Mouse (Mus musculus) brain, embryonic 14.5 days (tissue): ENCODE data around the gene Crim1. TPM values are rescaled to one million over a fixed set of nuclear protein-coding genes. Genes with fewer than 3 reads are reported as not detected.

ENCODE experiments used
- DNase-seq: peaks from one replicate; pipeline ENCODE4 v3.0.0-alpha.2; 2011; ENCODE audit warnings: low read depth
- CTCF ChIP-seq: fragments of 200-500 bp; IDR thresholded peaks from 2 replicates; pipeline ENCODE4 v1.5.1; 2012; ENCODE audit warnings: inconsistent platforms, mild to moderate bottlenecking, moderate library complexity, borderline replicate concordance; ENCODE audit not compliant: insufficient read depth, insufficient read length; ENCODE audit errors: extremely low read depth
- POLR2A ChIP-seq: fragments of 200-500 bp; IDR thresholded peaks from 2 replicates; pipeline ENCODE4 v1.6.1; 2012; ENCODE audit warnings: mild to moderate bottlenecking, inconsistent platforms, borderline replicate concordance; ENCODE audit not compliant: poor library complexity, insufficient read depth, insufficient read length, severe bottlenecking; ENCODE audit errors: extremely low read depth
- polyA plus RNA-seq: library from polyadenylated mRNA; depleted of rRNA; stranded (reverse); fragments of >200 nt; gene quantifications from 2 replicates; pipeline ENCODE4 v1.2.3, GENCODE M21; 2012

Gene Crim1
- polyA plus RNA-seq, 1 experiment, result 39.5 TPM

DNA sequence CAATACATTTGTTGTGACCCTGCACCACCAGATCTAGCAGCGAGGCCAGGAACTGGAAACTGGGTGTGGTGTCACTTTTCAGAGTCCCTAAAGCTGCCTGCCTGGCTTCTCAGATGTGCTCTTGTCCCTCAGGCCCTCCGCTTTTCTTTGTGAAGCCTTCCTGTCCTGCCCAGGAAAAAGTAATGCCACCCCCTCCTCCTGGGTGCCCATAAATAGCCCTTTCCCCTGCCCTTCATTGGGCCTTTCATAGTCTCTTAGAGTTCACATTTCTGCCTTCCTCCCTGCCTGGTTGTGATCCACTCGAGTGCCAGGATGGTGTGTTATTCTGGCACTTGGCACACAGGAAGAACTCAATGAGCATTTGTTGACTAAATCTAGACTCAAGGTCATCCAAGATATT is 16.5 kb downstream of the Crim1 start:
- DNase-seq, result no peak
- no peak for TF ChIP-seq POLR2A
- TF ChIP-seq CTCF, result no peak

DNA sequence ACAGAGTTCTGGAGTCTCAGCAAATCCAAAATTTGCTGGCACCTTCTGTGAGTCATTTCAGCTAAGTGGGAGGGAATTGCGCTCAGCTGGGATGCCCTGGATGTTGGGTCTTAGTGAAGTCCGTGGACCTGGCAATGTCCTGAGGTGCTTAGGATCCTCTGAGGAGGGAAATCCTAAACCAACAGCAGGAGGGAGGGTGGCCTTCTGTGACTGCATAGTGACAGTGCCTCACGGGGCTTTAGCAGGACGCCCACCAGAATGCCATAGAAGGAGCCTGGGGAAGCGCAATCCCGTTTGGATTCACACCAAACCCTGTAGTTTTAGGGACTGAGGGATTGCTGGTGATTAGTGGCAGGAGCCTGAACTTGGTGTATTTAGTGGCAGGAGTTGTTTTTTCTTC is 17.4 kb downstream of the Crim1 start:
- DNase-seq, result no peak
- TF ChIP-seq POLR2A (no peak), CTCF (no peak)

DNA sequence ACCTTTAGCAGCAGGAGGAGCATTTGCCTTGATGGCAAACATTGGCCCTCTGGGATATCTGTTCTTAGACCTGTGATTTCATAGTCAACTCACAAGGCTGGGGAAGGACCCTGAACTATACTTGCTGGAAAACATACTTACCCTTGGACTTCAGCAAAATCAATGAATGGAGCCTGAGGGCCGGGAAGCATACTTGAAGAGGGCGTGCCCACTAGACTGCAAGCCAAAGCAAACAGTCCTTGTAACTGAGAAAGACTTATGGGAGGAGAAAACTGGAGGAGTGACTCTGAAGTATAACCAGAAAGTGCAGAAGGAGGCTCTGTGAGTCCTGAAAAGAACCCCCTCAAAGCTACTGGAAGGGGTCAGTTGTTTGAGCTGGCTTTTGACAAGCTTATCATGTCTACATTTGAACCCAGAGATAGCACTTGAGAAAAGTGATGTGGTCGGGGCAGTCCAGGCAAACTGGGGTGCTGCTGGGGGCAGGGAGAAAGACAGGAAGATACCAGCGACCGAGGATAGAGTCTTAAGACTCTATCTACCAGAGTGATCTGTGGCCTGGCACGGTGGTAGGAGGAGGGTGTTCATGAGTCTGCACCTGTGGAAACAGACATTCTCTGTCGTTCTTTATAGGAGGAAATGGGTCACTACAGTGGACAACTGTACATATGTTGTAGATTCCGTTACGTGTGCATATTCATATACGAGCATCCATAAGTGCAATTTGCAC is 18.6 kb downstream of the Crim1 start:
- DNase-seq, result no peak
- TF ChIP-seq CTCF (no peak), POLR2A (no peak)

DNA sequence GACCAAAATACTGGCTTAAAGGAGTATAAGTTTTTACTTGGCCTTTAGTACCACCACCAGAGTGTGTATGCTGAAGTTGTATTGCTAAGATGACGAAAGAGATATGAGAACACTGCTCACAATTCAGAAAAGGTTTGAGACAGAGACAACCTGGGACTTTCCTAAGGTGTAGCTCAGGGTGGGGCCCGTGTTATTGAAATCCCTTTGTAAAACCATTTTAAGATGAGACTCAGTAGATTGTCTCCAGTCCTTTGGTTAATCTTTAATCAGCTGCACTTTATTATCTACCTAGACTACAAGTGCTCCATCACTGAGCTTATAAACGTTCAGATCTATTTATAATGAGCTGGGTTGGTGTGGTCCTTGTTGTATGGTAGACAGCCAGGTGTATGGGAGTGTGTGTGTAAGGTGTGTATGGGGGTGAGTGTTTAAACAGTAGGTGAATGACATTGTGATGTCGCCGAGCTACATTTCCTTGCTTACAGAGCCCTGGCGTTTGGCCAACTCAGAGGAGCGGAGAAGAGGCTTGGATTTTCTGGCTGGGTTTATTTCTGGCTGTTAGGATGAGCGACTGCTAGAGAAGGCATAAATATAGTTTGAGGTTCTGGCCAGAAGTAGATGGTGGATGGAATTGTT is 21.1 kb downstream of the Crim1 start:
- DNase-seq, result no peak
- no peak for TF ChIP-seq CTCF

DNA sequence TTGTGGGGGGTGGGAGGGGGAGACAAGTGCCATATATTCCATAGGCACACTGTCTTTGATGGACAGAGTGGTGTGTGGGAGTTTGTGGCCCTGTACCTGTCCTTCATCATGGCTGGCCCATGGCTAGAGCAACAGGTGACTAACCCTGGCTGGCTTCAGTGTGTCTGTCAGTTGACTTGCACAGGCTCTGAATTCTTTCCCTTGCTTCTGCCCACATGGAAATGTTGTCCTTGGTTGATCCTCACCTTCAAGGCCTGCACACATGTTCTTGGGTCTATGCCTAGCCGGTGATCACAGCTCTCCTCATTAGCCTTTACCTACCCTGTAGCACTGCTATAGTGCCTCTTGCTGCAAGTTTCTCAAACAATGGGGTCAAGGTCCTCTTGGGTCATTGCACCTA is 21.8 kb downstream of the Crim1 start:
- no peak for TF ChIP-seq POLR2A
- TF ChIP-seq CTCF, result no peak
- DNase-seq, result no peak

DNA sequence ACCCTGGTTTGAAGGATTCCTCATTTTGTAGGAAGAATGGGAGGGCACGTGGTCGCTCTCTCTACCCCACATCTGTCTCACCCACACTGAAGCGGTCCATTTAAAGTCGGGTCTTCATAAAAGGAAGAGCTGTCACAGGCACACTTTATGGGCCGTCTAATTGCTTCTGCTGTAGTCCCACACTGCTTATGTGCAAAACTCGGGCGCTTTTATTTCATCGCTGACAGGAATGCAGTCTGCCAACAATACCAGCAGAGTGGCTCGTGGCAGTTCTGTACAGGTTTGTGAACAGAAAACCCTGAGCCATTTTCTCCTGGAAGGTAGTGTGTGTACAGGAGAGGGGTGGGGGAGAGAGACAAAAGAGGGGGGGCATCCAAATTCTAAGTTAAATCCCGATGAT is 23.9 kb downstream of the Crim1 start:
- DNase-seq, result peak; percentile 74

DNA sequence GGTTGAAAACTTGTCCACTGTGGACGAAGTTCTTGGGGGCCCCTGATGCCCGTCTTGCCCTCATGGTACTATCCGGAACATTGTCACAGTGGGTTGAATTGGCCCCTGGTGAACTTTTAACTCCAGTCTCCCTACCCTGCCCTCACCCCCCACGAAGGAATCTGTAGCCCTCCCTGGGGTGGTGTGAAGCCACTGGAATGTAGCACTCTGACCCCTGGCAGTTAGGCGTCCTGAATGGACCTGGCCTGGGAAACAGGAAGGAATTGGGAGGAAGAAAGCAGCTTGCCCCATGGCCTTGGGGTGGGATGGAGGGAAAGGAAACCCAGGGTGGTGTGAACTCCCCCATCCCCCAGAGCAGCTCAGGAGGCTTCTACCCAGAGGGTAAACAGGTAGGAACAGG is 25.5 kb downstream of the Crim1 start:
- TF ChIP-seq CTCF (no peak), POLR2A (no peak)
- no peak for DNase-seq

More for the DNA sequence above, 23.9 kb downstream of the Crim1 start:
- no peak for TF ChIP-seq POLR2A
- TF ChIP-seq CTCF, result no peak

DNA sequence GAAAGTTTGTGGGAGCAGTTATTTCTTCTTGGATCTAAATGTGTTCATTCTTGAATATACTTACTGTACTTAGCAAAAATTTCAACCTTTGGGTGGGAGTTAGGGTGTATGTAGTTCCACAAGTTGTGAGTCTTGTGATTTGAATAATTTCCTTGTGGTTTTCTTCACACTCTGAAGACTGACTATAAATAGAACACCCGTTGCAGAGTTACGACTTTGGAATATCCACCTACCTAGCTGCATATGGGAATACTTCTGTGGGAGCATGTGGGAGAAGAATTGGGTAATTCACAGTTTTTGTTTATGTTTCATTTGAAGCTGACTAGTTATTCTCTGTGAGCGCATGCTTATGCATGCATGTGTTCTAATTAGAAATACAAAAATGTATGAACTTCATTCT is 27.2 kb downstream of the Crim1 start:
- no peak for TF ChIP-seq POLR2A
- no peak for TF ChIP-seq CTCF
- no peak for DNase-seq

DNA sequence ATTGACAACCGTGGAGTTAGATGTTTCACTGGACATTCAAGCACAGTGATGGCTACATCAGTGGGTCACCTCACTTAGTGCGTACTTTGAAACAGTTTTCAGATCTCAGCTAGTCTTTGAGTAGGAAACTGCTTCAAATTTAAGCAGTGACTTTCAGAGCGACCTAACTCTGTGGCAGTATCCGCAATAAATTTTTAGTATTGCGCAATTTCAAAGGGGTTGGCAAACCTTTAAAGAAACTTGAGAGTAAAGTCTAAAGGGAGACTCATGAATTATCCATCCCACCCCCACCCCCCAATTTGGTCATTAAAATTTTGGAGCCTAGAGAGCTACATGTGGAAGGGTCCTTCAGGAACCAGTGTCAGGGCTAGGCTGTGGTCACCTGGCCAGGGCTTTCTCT is 31.5 kb downstream of the Crim1 start:
- TF ChIP-seq CTCF (no peak), POLR2A (no peak)
- DNase-seq, result no peak

DNA sequence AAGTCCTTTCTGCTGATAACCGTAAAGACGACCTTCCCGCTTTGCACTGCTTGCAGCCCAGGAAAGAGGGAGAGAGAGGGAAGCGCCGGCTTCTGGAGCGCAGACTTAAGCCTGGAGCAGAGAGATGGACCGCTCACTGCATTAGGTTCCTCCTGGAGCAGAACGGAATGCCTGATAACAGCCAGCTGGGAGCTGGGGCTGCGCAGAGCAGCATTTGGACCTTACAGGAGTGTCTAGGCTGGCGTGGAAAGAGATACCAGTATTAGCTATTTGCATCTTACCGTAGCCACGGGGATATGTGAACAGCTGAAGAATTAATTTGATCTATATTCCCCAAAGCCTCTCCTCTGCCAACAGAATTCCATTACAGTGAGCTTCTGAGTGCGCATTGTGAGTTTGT is 32.7 kb downstream of the Crim1 start:
- TF ChIP-seq CTCF, result no peak
- TF ChIP-seq POLR2A, result no peak
- DNase-seq, result peak; percentile 63

DNA sequence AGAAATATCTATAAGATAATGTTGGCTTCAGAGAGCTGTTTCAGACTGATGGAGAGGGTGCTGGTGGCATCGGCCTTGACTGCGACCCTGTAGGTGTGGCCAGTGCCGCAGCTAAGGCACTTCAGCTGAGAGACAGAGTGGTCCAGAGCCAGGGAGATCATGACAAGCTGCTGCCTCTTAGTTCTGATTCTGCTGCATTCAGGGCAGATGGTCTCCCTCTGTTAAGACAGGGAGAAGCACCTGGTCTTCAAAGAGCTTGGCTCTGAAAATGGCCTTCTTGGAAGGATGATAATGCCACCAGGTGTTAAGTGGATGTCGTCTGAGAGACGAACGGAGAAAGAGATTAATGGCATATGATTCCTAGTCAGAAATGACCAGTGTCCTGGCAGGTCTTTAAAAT is 33.8 kb downstream of the Crim1 start:
- DNase-seq, result peak; percentile 43
- TF ChIP-seq POLR2A, result no peak

DNA sequence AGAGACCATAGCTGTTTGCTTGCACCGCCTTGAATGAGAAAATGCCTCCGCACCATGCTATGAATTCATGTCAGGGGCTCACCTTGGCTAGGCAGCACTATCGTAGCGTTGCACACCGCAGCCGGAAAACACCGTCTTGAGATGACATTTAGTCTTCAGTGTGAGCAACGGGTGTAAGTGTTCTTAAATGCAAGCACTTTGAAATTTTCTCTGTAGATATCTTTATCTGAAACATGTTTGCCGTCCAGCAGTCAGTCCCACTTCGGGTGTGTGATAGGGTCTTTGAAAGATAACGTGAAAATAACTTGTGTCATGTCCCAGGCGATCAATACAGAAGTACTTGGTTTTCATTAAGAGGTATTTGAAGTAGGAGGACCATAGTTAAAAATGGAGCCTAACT is 36.1 kb downstream of the Crim1 start:
- DNase-seq, result no peak
- TF ChIP-seq POLR2A (no peak), CTCF (no peak)

DNA sequence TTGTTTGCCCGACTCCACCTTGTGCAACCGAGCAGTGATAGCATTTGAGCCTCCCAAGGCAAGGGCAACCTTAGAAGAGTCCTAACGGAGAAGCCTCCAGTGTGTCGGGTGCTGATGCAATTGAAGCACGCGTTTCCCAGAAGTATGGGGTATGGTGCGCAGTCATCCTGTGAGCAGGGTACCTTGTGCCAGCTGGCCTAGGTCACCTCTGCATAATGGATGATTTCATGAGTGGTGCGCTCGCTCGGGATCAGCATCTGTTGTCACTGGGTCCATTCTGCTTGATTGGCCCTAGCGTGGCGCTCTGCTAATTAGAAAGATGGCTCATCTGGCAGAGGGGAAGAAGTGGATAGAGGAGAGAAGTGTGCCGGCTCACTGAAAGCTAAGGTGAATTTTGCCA is 37.9 kb downstream of the Crim1 start:
- peak; percentile 81 for DNase-seq
- TF ChIP-seq POLR2A (no peak), CTCF (no peak)

DNA sequence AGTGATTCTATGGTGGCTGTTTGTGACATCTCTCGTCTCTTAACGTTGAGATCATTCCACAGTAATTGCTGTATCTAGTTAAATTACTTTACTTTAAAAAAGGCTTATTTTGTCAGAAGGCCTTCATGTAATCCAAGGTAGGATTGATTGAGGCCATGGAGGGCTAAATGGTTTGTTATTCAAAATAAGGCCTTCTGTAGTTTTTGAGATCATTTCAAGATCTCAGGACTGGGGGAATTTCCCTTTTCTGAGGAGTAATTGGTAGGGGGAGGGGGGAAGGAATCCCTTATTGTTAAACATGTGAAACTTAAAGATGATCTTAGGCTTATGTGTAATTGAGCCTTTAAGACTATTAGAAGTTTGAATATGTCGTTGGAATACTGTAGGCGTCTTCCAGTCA is 40.1 kb downstream of the Crim1 start:
- DNase-seq, result no peak
- no peak for TF ChIP-seq POLR2A
- TF ChIP-seq CTCF, result no peak
